Mouse (Mus musculus) adrenal gland, postnatal 4 days (tissue): ENCODE data around the gene Rmi1. TPM values are rescaled to one million over a fixed set of nuclear protein-coding genes. Genes with fewer than 3 reads are reported as not detected.
"Not testable (repeated sequence)": the region's sequence is repeated elsewhere in the genome, so short reads cannot be mapped to it uniquely, and the experiment has no call there.

Experiments
- DNase-seq, 2 experiments: peaks; one replicate each; pipeline ENCODE4 v3.0.0; 2021 to 2022; ENCODE audit warnings: low spot score in 2 of 2, mixed read lengths in 2 of 2
- total RNA-seq, 2 experiments: library from RNA; stranded (reverse); gene quantifications; 2 replicates each; pipeline ENCODE4 v1.2.3; 2021

Gene Rmi1
- total RNA-seq, 2 experiments from 2014 or later = 23.2 to 24.8 TPM

- no peak for DNase-seq
Measured at GRCm38 (mm10) chr13:58400576-58400975, 1.5 kb upstream of the Rmi1 start.

GRCm38 (mm10) chr13:58401135-58402002 is 679 bp upstream of the Rmi1 start:
- peak; percentile 56 to 61 for DNase-seq

GRCm38 (mm10) chr13:58402744-58403110 is 679 bp downstream of the Rmi1 start:
- DNase-seq = no peak

GRCm38 (mm10) chr13:58403243-58403642 is 1.2 kb downstream of the Rmi1 start, which contains the start of gene Hnrnpk:
Gene Hnrnpk, minus strand, starts transcription at chr13:58403343.
- DNase-seq = not testable (repeated sequence)

- DNase-seq = no peak
Measured at GRCm38 (mm10) chr13:58411073-58411472, 9.0 kb downstream of the Rmi1 start.

GRCm38 (mm10) chr13:58415374-58415773 is 13.3 kb downstream of the Rmi1 start:
- DNase-seq = no peak

- DNase-seq = no peak
Measured at GRCm38 (mm10) chr13:58415838-58416237, 13.8 kb downstream of the Rmi1 start.

GRCm38 (mm10) chr13:58418656-58419055 is 16.6 kb downstream of the Rmi1 start:
- DNase-seq = no peak

- no peak for DNase-seq
Measured at GRCm38 (mm10) chr13:58419266-58419665, 17.2 kb downstream of the Rmi1 start.

GRCm38 (mm10) chr13:58421026-58421425 is 19.0 kb downstream of the Rmi1 start:
- no peak for DNase-seq

GRCm38 (mm10) chr13:58422242-58422641 is 20.2 kb downstream of the Rmi1 start:
- no peak for DNase-seq

GRCm38 (mm10) chr13:58423061-58423660 is 21.1 kb downstream of the Rmi1 start:
- no peak for DNase-seq

GRCm38 (mm10) chr13:58439716-58440115 is 37.7 kb downstream of the Rmi1 start:
- no peak for DNase-seq

GRCm38 (mm10) chr13:58443326-58443725 is 41.3 kb downstream of the Rmi1 start:
- no peak for DNase-seq

- no peak for DNase-seq
Measured at GRCm38 (mm10) chr13:58443787-58444186, 41.7 kb downstream of the Rmi1 start.

GRCm38 (mm10) chr13:58446541-58446940 is 44.5 kb downstream of the Rmi1 start:
- no peak for DNase-seq

GRCm38 (mm10) chr13:58450459-58451182 is 48.6 kb downstream of the Rmi1 start:
- no peak for DNase-seq

- no peak for DNase-seq
Measured at GRCm38 (mm10) chr13:58452246-58452645, 50.2 kb downstream of the Rmi1 start.

- no peak for DNase-seq
Measured at GRCm38 (mm10) chr13:58452651-58453413, 50.8 kb downstream of the Rmi1 start.

GRCm38 (mm10) chr13:58453541-58453940 is 51.5 kb downstream of the Rmi1 start:
- DNase-seq = no peak

GRCm38 (mm10) chr13:58456547-58456946 is 54.5 kb downstream of the Rmi1 start:
- no peak for DNase-seq
